Mouse (Mus musculus): ENCODE data around the gene Rbm10. TPM values are rescaled to one million over a fixed set of nuclear protein-coding genes. Genes with fewer than 3 reads are reported as not detected.

Rbm10 gene
- polyA plus RNA-seq, 1 experiment = 47.5 TPM

- 86% methylated on average over 1 of the region's 1 CpGs for WGBS
- Histone ChIP-seq H3K36me3 (ENCODE audit: control insufficient read depth, insufficient read depth, low read length) (peaks cover 15% of the 10 kb centered on the region), H3K27me3 (ENCODE audit: control insufficient read depth, insufficient read depth, low read length) (no peaks in the 10 kb centered on the region), H3K4me3 (ENCODE audit: extremely low read depth, insufficient read depth, insufficient read length) (no peak overlapping the region), H3K27ac (ENCODE audit: insufficient read depth, low read length) (no peak overlapping the region), H3K4me1 (ENCODE audit: control insufficient read depth, insufficient read depth, insufficient read length) (peaks cover 5% of the 10 kb centered on the region; the same call in 1 of the 2 replicates)
- TF ChIP-seq POLR2A (IDR thresholded peaks at IDR 0.05; ENCODE audit: low read depth, low read length) = no peak
- TF ChIP-seq CTCF (IDR thresholded peaks at IDR 0.05; ENCODE audit: extremely low read depth, insufficient read depth, insufficient read length, insufficient replicate concordance) = no peak
- DNase-seq (ENCODE audit: low read depth in 1 of 2, low spot score in 2 of 2) = no peak
Measured at GRCm38 (mm10) chrX:20692616-20693015, 75.3 kb downstream of the Rbm10 start.

GRCm38 (mm10) chrX:20695842-20696241 lies 78.5 kb downstream of the Rbm10 start:
- 88% methylated on average over 4 of the region's 4 CpGs for WGBS
- Histone ChIP-seq H3K4me3 (ENCODE audit: extremely low read depth, insufficient read depth, insufficient read length) (no peak overlapping the region), H3K4me1 (ENCODE audit: control insufficient read depth, insufficient read depth, insufficient read length) (no peaks in the 10 kb centered on the region), H3K27me3 (ENCODE audit: control insufficient read depth, insufficient read depth, low read length) (no peaks in the 10 kb centered on the region), H3K36me3 (ENCODE audit: control insufficient read depth, insufficient read depth, low read length) (peaks cover 17% of the 10 kb centered on the region), H3K27ac (ENCODE audit: insufficient read depth, low read length) (no peak overlapping the region)
- no peak for TF ChIP-seq CTCF (IDR thresholded peaks at IDR 0.05; ENCODE audit: extremely low read depth, insufficient read depth, insufficient read length, insufficient replicate concordance)
- TF ChIP-seq POLR2A (IDR thresholded peaks at IDR 0.05; ENCODE audit: low read depth, low read length) = no peak
- no peak for DNase-seq (ENCODE audit: low read depth in 1 of 2, low spot score in 2 of 2)

Other genes with a start within 250 kb of the Rbm10 start
- 0.31 and 0.36 TPM in 2 replicates for gene Jade3, start 191.8 kb upstream of the Rbm10 start, polyA plus RNA-seq (2012; rRNA removed)
- gene Rgn, start 67.7 kb upstream of the Rbm10 start, polyA plus RNA-seq (2012; rRNA removed) = not detected in 2 replicates
- gene Ndufb11, start 116 bp downstream of the Rbm10 start, polyA plus RNA-seq (2012; rRNA removed) = 64.1 and 65.4 TPM in 2 replicates
- 188 and 201 TPM in 2 replicates for gene Uba1, start 40.8 kb downstream of the Rbm10 start, polyA plus RNA-seq (2012; rRNA removed)
- gene Cdk16, start 70.5 kb downstream of the Rbm10 start, polyA plus RNA-seq (2012; rRNA removed) = 81.6 and 90.8 TPM in 2 replicates
- 16.1 and 16.2 TPM in 2 replicates for gene Usp11, start 86.4 kb downstream of the Rbm10 start, polyA plus RNA-seq (2012; rRNA removed)
- gene Araf, start 180.3 kb downstream of the Rbm10 start, polyA plus RNA-seq (2012; rRNA removed) = 143 and 164 TPM in 2 replicates

All from spleen, adult 2 months (tissue).